Mouse (Mus musculus) mature B cell (primary cell): ENCODE measurements around the gene Mlana.

Experiments used
- in situ Hi-C: fragments of 300-500 bp; cut with MboI; formaldehyde crosslinking; loops from 2 replicates; pipeline ENCODE4 v1.14.3; 2019

Mlana gene

GRCm38 (mm10) chr19:29697245-29697874 is at the start of gene Mlana:
Mlana (plus strand) TSS chr19:29697824.
- in situ Hi-C loops, result no loop called here

GRCm38 (mm10) chr19:29648550-29648914 is 49.1 kb upstream of the Mlana start:
- in situ Hi-C loops, result no loop called here

- in situ Hi-C loops, result no loop called here
Observed at GRCm38 (mm10) chr19:29649683-29650082, 47.9 kb upstream of the Mlana start.

- in situ Hi-C loops, result no loop called here
Observed at GRCm38 (mm10) chr19:29653768-29654265, 43.8 kb upstream of the Mlana start.

GRCm38 (mm10) chr19:29655148-29655547 is 42.5 kb upstream of the Mlana start:
- in situ Hi-C loops, result no loop called here

- in situ Hi-C loops, result no loop called here
Observed at GRCm38 (mm10) chr19:29656029-29656428, 41.6 kb upstream of the Mlana start.

GRCm38 (mm10) chr19:29656620-29657019 is 41.0 kb upstream of the Mlana start:
- in situ Hi-C loops, result no loop called here

GRCm38 (mm10) chr19:29657033-29657432 is 40.6 kb upstream of the Mlana start:
- in situ Hi-C loops, result no loop called here

GRCm38 (mm10) chr19:29657558-29657957 is 40.1 kb upstream of the Mlana start:
- in situ Hi-C loops, result no loop called here

- in situ Hi-C loops, result no loop called here
Observed at GRCm38 (mm10) chr19:29658836-29659235, 38.8 kb upstream of the Mlana start.

GRCm38 (mm10) chr19:29659705-29660104 is 37.9 kb upstream of the Mlana start:
- in situ Hi-C loops, result no loop called here

- in situ Hi-C loops, result no loop called here
Observed at GRCm38 (mm10) chr19:29660835-29661764, 36.5 kb upstream of the Mlana start.

- in situ Hi-C loops, result no loop called here
Observed at GRCm38 (mm10) chr19:29661974-29662580, 35.5 kb upstream of the Mlana start.

GRCm38 (mm10) chr19:29663780-29664179 is 33.8 kb upstream of the Mlana start:
- in situ Hi-C loops, result no loop called here

GRCm38 (mm10) chr19:29664934-29665333 is 32.7 kb upstream of the Mlana start:
- in situ Hi-C loops, result no loop called here

- in situ Hi-C loops, result no loop called here
Observed at GRCm38 (mm10) chr19:29666164-29666563, 31.5 kb upstream of the Mlana start.

- in situ Hi-C loops, result no loop called here
Observed at GRCm38 (mm10) chr19:29666965-29667594, 30.5 kb upstream of the Mlana start.

GRCm38 (mm10) chr19:29668135-29668534 is 29.5 kb upstream of the Mlana start:
- in situ Hi-C loops, result no loop called here

- in situ Hi-C loops, result no loop called here
Observed at GRCm38 (mm10) chr19:29670247-29670646, 27.4 kb upstream of the Mlana start.

GRCm38 (mm10) chr19:29671160-29671559 is 26.5 kb upstream of the Mlana start:
- in situ Hi-C loops, result no loop called here

- in situ Hi-C loops, result no loop called here
Observed at GRCm38 (mm10) chr19:29672660-29673059, 25.0 kb upstream of the Mlana start.

GRCm38 (mm10) chr19:29674946-29675345 is 22.7 kb upstream of the Mlana start:
- in situ Hi-C loops, result no loop called here
